Mouse (Mus musculus) right cerebral cortex, adult 2 months (tissue): ENCODE data around the gene Cul7.

Experiments used
- DNase-seq, 2 experiments: peaks; one replicate each; pipeline ENCODE4 v3.0.0; 2021 to 2022; ENCODE audit warnings: low spot score in 2 of 2

The Cul7 gene

DNA sequence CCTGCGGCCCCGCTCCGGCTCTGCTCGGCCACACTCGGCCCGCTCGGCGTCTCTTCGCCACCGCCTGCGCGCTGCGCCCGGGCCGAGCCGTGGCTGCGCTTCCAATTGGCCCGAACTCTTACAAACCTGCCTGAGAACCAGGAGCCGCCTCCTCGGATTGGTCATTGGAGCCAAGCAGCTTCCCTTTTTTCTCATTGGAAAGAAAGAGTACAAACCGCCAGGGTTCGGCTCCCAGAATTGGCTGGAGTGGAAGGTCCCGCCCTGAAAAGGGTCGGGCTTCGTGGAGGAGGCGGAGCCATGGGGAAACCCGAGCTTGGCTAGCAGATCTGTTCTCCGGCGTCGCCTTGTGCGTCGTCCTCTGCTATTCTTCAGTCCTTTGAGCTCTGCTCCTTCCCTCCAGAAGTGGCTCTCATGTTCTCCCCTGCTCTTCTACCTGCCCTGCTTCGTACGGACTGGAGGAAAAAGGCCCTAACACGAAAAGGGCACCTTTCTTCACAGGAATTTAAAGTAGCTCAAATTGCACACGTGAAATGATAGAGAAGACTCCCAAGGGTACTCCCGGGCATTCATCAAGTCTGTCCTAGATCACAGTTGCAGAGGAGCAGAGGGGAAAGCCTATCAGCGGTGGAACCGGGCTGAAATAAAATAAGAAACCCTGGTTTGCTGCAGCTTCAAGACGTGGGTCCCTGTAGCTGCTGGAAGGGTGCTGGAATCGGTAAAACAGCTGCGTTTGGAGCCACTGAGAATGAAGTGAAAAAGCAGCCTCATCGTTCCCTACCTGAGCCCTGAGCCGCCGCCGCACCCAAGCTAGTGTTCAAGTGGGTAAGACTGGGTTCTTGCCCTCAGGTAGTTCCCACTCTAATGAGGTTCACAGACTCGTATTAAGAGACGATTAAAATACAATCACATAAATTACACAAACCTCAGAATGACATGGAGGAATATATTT is 55.0 kb downstream of the Cul7 start, which contains the start of gene Ppp2r5d:
Gene Ppp2r5d, minus strand, starts transcription at position 225 of the 949 bp plus-strand sequence.
- peak; percentile 95 to 98 for DNase-seq

DNA sequence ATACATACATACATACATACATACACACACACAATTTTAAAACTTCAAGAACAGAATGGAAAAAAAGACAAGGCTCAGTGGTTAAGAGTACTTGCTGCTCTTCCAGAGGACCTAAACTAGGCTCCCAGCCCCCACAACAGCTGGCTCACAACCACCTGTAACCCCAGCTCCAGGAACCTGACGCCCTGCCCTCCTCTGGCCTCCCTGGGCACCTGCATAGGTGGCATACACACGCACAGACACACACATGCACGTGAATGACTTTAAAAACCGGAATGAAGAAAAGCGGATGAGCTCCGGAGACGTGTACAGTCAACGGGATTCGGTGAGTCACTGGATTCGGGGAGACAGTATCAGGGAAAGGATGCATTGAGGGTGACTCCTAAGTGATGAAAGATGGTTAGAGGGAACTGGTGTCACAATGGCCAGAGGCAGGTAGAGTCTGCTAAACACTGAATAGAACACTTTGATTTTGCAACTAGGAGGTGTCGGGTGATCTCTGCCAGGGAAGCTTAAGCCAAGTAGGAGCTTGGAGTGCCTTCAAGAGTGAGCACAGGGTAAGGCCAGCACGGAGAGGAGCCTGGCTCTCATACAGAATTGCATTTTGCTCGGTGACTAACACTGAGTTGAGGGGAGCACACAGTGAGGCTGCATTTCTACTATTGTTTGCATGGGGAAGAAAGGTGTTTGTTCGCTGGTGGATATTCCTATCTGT is 56.4 kb downstream of the Cul7 start:
- no peak for DNase-seq

DNA sequence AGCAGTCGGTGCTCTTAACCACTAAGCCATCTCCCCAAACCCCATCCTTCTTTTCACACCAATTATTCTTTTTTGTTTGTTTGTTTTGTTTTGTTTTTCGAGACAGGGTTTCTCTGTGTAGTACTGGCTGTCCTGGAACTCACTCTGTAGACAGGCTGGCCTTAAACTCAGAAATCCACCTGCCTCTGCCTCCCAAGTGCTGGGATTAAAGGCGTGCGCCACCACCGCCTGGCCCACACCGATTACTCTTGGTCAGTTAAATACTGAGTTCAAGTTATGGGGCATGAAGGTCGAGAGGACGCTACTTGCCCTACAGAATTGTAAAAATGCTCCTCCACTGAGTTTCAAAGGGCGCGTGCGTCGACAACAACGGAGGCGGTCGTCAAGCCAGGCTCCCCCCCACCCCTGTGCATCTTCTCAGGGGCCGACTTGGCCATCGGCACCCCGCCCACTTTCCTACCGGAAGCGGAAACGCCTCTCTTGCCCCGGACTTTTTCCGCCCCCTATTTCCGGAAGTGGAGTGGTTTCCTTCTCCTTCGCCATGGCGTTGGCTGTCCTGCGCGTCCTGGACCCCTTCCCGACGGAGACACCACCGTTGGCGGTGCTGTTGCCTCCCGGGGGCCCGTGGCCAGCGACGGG is 60.9 kb downstream of the Cul7 start, which contains the start of gene Pex6:
Gene Pex6, plus strand, starts transcription at position 505 of the 639 bp plus-strand sequence.
- peak; percentile 92 to 93 for DNase-seq

DNA sequence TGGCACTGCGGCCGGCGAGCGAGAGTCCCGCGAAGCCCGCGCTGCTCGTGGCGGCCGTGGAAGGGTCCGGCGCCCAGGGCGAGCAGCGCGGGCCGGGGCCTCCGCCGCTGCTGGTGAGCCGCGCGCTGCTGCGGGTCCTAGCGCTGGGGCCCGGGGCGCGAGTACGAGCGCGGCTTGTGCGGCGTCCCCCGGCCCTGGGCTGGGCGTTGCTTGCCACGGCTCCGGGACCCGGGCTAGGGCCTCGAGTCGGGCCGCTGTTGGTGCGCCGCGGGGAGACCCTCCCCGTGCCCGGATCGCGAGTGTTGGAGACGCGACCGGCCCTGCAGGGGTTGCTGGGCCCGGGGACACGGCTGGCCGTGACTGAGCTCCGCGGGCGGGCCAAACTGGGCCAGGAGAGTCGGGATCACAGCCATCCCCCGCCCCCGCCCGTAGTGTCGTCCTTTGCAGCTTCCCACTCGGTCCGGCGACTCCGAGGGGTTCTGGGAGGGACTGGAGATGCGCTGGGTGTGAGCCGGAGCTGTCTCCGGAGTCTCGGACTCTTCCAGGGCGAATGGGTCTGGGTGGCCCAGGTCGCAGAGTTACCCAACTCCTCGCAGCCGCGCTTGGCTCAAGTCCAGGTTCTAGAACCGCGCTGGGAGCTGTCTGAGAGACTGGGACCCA is 61.6 kb downstream of the Cul7 start:
- DNase-seq: peak; percentile 17 to 28

DNA sequence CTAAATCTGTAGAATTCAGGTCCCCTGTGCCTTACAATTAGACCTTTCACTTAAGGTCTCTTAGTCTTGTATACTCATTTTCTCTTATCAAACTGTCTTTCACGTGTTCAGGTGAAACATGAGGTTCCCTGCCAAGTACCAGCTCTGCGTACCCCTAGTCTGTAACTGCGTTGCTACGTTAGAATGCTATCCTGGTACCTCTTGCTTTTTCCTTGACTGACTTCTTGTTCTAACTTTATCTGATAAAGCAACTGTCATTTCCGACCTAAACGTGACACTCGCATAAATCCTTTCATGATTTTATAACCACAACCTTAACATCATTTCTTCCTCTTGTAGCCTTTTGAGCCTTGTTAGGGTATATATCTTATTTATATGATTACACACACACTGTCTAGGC is 62.3 kb downstream of the Cul7 start:
- no peak for DNase-seq

DNA sequence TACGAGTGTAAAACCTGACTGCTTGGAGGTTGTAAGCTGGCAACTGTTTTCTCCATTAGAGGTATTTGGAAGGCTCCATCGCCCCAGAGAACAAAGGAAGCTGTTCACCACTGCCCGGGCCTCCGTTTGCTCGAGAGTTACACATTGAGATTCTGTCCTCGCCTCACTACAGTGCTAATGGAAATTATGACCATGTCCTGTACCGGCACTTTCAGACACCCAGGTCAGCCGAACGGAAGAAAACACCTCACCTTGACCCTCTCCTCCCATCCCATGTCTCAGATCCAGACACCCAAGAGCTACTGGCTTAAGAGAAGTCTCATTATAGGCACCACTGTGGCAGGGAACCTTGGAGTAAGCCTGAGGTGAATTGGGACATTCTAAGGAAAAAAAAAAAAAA is 63.7 kb downstream of the Cul7 start:
- DNase-seq: no peak
